Mouse (Mus musculus) kidney, adult 11 months (tissue): Measurements from ENCODE around the gene Clec10a.

ENCODE experiments used
- DNase-seq: peaks from one replicate; pipeline ENCODE4 v3.0.0; 2022

Clec10a gene

GRCm38 (mm10) chr11:70185120-70185519, 29.1 kb downstream of the Clec10a start:
- no peak for DNase-seq

GRCm38 (mm10) chr11:70189319-70190134, 33.5 kb downstream of the Clec10a start:
- DNase-seq: no peak

- DNase-seq: no peak
Measured at GRCm38 (mm10) chr11:70191188-70191587, 35.2 kb downstream of the Clec10a start.

GRCm38 (mm10) chr11:70192157-70192556, 36.2 kb downstream of the Clec10a start:
- no peak for DNase-seq

GRCm38 (mm10) chr11:70193354-70194285, 37.6 kb downstream of the Clec10a start:
- DNase-seq: peak; percentile 42

DNA sequence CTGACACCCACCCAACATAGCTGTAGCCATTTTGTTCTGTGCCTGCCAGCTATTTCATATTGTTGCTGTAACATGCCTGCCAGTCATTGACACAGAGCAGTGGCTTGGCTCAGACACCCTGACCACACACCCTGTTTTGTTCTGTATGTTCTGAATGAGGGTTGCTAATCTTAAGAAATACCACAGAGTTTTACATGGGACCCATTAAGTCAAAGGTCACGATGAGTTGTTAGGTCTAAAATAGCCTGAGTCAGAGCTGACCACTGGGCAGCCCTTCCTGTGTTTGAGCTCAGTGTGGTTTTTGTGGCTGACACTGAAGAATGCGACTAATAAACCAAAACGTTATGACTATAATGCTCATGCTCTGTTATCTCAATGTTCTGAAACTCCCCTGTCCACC, 42.3 kb downstream of the Clec10a start:
- no peak for DNase-seq

DNA sequence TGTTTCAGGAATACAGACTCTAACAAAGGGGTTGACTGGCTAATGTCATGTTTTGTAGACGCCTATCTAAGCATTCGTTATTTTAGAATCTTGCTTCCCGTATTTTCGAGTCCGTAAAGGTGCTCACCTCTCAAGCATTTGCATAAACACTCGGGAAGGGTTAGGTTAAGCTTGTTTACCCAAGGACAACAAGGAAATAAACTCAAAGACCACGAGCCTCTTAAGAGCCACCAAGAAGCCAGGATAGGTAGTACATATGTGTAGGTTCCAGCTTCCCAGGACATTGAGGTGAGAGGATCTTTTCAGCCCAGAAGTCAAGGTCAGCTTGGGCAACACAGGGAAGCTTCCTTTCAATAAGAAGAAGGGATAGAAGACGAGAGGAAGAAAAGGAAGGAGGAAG, 43.1 kb downstream of the Clec10a start:
- DNase-seq: no peak

- no peak for DNase-seq
Measured at GRCm38 (mm10) chr11:70200036-70200608, 44.1 kb downstream of the Clec10a start.

DNA sequence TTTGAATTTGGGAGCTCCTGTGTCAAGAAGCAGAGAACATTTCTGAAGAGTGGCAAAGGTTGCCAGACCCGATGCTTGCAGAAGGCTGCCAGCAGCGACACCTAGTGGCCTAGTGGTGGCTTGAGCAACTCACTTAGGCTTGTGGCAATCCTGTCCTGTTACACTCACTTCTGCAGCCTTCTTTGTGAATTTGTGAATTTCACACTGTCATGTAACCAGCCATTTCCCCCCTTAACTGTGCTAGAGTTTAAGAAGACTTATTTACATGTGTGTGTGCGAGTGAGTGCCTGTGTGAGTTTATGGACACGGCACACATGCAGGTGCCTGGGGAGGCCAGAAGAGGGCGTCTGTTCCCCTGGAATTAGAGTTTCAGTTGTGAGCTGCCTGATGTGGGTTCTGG, 45.7 kb downstream of the Clec10a start:
- peak; percentile 78 for DNase-seq

GRCm38 (mm10) chr11:70206801-70207200, 50.8 kb downstream of the Clec10a start:
- DNase-seq: no peak

DNA sequence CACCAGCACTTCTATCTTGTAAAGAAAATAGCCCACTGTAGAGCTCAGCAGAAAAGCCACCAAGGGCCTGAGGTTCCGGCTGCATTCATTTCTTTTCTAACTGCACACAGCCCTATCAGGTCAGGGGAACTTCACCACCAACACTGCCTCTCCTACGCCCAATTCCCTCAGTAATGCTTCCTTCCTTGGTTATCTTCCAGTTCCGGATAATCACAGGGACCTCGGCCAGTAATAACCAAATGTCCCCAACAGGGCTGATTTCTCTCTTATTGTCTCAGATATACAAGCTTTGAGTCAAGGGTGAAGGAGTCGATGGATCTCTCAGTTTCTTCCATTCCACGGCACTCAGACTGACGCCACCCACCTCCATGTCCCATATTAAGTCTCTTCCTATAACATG, 51.3 kb downstream of the Clec10a start:
- no peak for DNase-seq

DNA sequence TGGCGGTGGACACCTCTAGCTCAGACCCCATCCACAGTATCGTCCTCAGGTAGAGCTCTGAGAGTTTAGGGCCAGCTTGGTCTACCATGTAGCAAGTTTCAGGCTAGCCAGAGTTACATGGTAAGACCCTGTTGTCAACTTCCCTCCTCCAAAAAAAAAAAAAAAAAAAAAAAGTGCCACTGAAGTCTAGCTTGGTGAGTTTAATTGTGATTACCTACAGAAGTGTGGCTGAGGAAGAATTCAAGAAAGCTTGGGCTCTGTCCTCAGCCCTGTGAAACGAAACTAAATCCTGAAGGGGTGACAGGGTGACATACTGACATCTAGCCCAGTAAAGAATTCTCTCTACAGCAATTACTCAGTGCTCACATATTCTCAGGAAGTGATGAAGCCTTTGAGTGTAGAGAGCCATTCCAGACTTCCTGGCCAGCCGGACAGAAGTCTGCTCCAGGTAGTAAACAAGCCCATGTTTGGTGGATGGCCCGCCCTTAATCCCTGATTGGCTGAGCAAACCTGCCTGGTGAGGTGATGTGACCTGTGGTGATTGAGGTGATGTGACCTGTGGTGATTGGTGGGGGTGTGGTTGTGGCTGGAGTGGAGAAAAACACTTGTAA, 52.9 kb downstream of the Clec10a start:
- DNase-seq: no peak

GRCm38 (mm10) chr11:70210681-70211080, 54.7 kb downstream of the Clec10a start:
- no peak for DNase-seq

GRCm38 (mm10) chr11:70211972-70212371, 56.0 kb downstream of the Clec10a start:
- no peak for DNase-seq

DNA sequence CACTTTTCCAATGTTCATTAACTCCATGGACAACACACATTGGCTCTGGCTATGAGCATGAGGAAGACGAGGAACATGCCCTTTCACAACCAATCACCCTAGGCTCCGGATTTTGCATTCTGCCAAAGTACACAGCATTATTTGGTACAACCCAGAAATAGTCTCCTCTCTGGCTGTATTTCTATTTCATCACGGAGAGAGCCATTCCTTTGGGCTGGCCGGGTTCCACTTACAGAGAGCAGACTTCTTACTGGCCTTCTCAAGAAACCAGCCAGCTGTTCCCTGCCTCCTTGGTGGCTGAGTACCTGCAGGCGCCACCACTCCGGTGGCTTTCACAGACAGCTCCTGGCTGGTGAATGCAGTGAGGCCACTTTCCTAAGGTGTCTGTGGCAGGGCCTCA, 56.4 kb downstream of the Clec10a start, which contains the start of gene Slc16a11:
Gene Slc16a11, plus strand, starts transcription at position 330 of the 400 bp plus-strand sequence.
- DNase-seq: no peak

DNA sequence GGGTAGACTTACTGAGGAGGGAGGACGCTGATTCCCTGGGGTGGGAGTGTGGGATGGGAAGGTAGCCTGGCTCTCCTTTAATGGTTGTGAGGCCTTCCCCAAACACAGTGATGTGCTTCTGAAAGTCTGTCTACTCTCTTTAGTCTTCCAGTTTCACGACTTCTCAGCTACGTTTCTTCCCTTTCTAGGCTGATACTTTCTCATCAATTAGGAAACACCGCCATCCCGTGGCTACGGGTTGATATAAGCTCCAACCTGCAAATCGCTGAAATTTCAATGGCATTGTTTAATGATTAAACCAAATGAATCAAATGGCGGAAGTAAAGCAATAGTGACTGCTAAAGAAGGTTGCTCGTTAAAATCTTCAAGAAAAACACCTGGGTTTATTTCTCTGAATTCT, 56.9 kb downstream of the Clec10a start:
- peak; percentile 82 for DNase-seq

- no peak for DNase-seq
Measured at GRCm38 (mm10) chr11:70213736-70214135, 57.7 kb downstream of the Clec10a start.

- DNase-seq: peak; percentile 84
Measured at GRCm38 (mm10) chr11:70214191-70214855, 58.3 kb downstream of the Clec10a start.

DNA sequence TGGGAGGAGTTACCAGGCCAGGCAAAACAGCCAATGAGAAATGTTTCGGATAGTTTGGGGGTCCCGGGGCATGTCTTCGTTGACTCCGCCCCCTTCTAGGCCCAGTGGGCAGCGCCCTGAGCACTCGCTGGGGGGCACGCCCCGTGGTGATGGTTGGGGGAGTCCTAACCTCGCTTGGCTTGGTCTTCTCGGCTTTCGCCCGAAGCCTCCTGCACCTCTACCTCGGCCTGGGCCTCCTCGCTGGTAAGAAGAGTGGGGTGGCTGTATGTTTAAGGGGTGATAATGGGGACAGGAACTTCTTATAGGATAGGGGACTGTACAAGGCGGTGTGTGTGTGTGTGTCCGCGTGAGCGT, 58.8 kb downstream of the Clec10a start:
- no peak for DNase-seq

DNA sequence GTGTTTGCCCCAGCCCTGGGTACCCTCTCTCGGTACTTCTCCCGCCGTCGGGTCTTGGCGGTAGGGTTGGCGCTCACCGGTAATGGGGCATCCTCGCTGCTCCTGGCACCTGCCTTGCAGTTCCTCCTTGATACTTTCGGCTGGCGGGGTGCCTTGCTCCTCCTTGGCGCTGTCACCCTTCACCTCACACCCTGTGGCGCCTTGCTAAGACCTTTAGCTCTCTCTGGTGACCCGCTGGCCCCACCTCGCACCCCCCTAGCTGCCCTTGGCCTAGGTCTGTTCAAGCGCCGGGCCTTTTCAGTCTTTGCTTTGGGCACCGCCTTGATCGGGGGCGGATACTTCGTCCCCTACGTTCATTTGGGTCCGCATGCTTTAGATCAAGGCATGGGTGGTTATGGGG, 59.3 kb downstream of the Clec10a start:
- peak; percentile 72 for DNase-seq

DNA sequence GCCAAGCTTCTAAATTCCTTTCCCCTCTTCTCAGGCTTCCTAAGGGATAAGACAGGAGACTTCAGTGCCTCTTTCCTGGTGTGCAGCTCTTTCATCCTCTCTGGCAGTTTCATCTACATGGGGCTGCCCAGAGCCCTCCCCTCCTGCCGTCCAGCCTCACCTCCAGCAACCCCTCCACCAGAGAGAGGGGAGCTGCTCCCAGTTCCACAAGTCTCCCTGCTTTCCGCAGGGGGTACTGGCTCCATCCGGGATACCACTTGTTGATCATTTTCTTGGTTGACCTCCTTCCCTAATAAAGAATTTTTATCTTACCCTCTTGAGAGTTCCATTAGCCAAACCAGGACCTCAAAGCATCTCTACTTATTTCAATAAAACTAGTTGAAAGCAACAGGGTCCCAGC, 60.1 kb downstream of the Clec10a start:
- DNase-seq: no peak

DNA sequence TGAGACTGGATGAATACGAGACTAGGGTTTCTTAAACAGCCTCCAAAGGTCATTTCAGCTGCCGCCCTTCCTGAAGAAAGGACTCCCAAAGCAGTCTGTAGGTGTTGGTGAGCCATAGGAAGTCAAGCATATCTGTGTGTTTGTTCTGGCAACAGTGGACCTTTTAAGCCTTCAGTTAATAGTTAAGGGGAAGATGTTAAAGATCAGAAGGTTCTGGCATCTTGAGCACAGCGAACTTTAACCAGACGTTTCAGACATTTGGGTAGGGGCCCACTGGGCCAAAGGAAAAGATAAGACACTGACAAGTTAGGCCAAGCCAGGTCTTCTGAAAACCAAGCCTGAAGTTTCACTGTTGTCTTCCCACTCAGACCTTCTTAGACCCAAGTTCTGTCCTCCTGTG, 62.0 kb downstream of the Clec10a start:
- peak; percentile 82 for DNase-seq
